Mouse (Mus musculus): ENCODE measurements around the gene Zdhhc3. TPM values are rescaled to one million over a fixed set of nuclear protein-coding genes. Genes with fewer than 3 reads are reported as not detected.

Gene Zdhhc3
- polyA plus RNA-seq, 1 experiment = 44.0 TPM

- no peak overlapping the region for H3K4me2 ChIP-seq (ENCODE audit: low read depth)
- H3K36me3 ChIP-seq (ENCODE audit: control insufficient read depth, insufficient read depth) = peaks cover 40% of the 10 kb centered on the region
- no peaks in the 10 kb centered on the region for H3K27me3 ChIP-seq (ENCODE audit: control insufficient read depth, insufficient read depth, insufficient read length)
- TF ChIP-seq MYOG (IDR thresholded peaks at IDR 0.05; ENCODE audit: control insufficient read depth in 1 of 3, insufficient read depth in 1 of 3, insufficient read length in 2 of 3, low read depth in 2 of 3) = no peak
- TF ChIP-seq POLR2A (IDR thresholded peaks at IDR 0.05; ENCODE audit: insufficient read length, low read depth) = no peak
- no peak for TF ChIP-seq REST (IDR thresholded peaks at IDR 0.05; ENCODE audit: insufficient read depth, insufficient read length)
- no peak for TF ChIP-seq TCF12 (IDR thresholded peaks at IDR 0.05; ENCODE audit: insufficient read depth, poor library complexity, severe bottlenecking)
- no peak for TF ChIP-seq TCF3 (IDR thresholded peaks at IDR 0.05; ENCODE audit: insufficient read length, low read depth)
- TF ChIP-seq POLR2AphosphoS2 (IDR thresholded peaks at IDR 0.05; ENCODE audit: insufficient read length, low read depth) = no peak
- no peak for TF ChIP-seq MAX (IDR thresholded peaks at IDR 0.05; ENCODE audit: low read depth)
- no peak for TF ChIP-seq SRF (IDR thresholded peaks at IDR 0.05; ENCODE audit: control insufficient read depth, insufficient read length, low read depth)
- TF ChIP-seq USF1 (IDR thresholded peaks at IDR 0.05; ENCODE audit: low read depth) = no peak
- no peak for TF ChIP-seq CEBPB (IDR thresholded peaks at IDR 0.05; ENCODE audit: insufficient read depth, poor library complexity, severe bottlenecking)
- no peak for TF ChIP-seq E2F4 (IDR thresholded peaks at IDR 0.05; ENCODE audit: insufficient read depth)
- TF ChIP-seq MYOD1 (IDR thresholded peaks at IDR 0.05; ENCODE audit: control insufficient read depth in 1 of 3, insufficient read length in 2 of 3, low read depth in 2 of 3) = no peak
- no peak overlapping the region for H3ac ChIP-seq (ENCODE audit: control insufficient read depth, insufficient read length)
- no peak overlapping the region for H3K4me3 ChIP-seq
- no peaks in the 10 kb centered on the region for H3K79me2 ChIP-seq (ENCODE audit: control insufficient read depth, insufficient read depth)
These were observed 10.0 kb upstream of the Zdhhc3 start for GRCm38 (mm10) chr9:123123017-123123416.

DNA sequence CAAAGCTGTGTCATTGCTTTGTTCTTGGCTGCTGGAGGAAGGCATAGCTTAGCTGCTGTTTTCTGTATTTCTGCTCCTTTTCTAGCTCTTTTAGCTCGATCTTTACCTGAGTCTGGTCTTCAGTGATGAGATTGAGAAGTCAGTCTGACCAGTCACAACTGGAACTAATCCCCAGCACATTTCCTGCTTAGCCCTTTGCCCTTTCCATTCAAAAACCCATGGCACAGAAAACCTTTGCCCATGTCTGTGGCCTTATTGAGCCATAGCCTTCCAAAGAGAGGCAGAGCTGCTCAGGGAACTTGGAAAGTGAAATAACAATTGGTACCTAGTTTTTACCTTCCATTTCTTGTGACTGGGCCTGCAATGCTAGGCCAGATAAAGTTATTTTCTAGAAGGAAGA is 2.6 kb upstream of the Zdhhc3 start:
- TF ChIP-seq POLR2AphosphoS2 (IDR thresholded peaks at IDR 0.05; ENCODE audit: insufficient read length, low read depth) = no peak
- no peak for TF ChIP-seq MYOD1 (IDR thresholded peaks at IDR 0.05; ENCODE audit: control insufficient read depth in 1 of 3, insufficient read length in 2 of 3, low read depth in 2 of 3)
- TF ChIP-seq USF1 (IDR thresholded peaks at IDR 0.05; ENCODE audit: low read depth) = no peak
- TF ChIP-seq TCF12 (IDR thresholded peaks at IDR 0.05; ENCODE audit: insufficient read depth, poor library complexity, severe bottlenecking) = no peak
- no peak for TF ChIP-seq MYOG (IDR thresholded peaks at IDR 0.05; ENCODE audit: control insufficient read depth in 1 of 3, insufficient read depth in 1 of 3, insufficient read length in 2 of 3, low read depth in 2 of 3)
- no peak overlapping the region for H3ac ChIP-seq (ENCODE audit: control insufficient read depth, insufficient read length)

GRCm38 (mm10) chr9:123113931-123114330 is 926 bp upstream of the Zdhhc3 start:
- Histone ChIP-seq H3K79me2 (ENCODE audit: control insufficient read depth, insufficient read depth) (peaks cover 71% of the 10 kb centered on the region), H3K36me3 (ENCODE audit: control insufficient read depth, insufficient read depth) (peaks cover 13% of the 10 kb centered on the region), H3K4me2 (ENCODE audit: low read depth) (peak overlapping the region; percentile 98), H3ac (ENCODE audit: control insufficient read depth, insufficient read length) (no peak overlapping the region), H3K27me3 (ENCODE audit: control insufficient read depth, insufficient read depth, insufficient read length) (no peaks in the 10 kb centered on the region), H3K4me3 (peak overlapping the region; percentile 82)
- no peak for TF ChIP-seq POLR2A (IDR thresholded peaks at IDR 0.05; ENCODE audit: insufficient read length, low read depth)
- TF ChIP-seq MAX (IDR thresholded peaks at IDR 0.05; ENCODE audit: low read depth) = no peak
- TF ChIP-seq POLR2AphosphoS2 (IDR thresholded peaks at IDR 0.05; ENCODE audit: insufficient read length, low read depth) = no peak
- TF ChIP-seq MYOG (IDR thresholded peaks at IDR 0.05; ENCODE audit: control insufficient read depth in 1 of 3, insufficient read depth in 1 of 3, insufficient read length in 2 of 3, low read depth in 2 of 3) = no peak
- TF ChIP-seq TCF3 (IDR thresholded peaks at IDR 0.05; ENCODE audit: insufficient read length, low read depth) = no peak

More for the DNA sequence above, 2.6 kb upstream of the Zdhhc3 start:
- Histone ChIP-seq H3K4me2 (ENCODE audit: low read depth) (no peak overlapping the region), H3K27me3 (ENCODE audit: control insufficient read depth, insufficient read depth, insufficient read length) (no peaks in the 10 kb centered on the region), H3K4me3 (no peak overlapping the region), H3K36me3 (ENCODE audit: control insufficient read depth, insufficient read depth) (peaks cover 20% of the 10 kb centered on the region), H3K79me2 (ENCODE audit: control insufficient read depth, insufficient read depth) (peaks cover 57% of the 10 kb centered on the region)

DNA sequence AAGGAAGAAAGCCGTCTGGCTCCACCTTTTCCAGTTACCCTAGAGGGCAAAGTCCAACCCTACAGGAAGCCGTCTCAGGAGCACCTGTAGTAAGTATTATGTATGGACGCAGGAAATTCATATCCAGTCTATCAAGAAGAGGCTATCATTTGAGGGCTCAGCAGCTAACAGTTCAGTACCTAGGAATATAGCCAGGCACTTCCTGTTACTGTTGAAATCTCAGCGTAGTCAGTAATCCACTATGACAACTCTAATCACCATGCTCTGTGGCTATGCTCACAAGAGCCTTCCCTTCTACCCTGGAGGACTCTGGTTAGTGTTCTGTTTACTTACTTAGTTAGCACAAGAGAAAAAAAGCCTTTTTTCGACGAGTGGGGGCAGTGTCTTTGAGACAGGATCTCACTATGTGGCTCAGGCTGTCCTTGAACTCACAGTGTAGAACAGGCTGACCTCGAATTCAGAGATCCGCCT is 1.2 kb downstream of the Zdhhc3 start:
- Histone ChIP-seq H3K27me3 (ENCODE audit: control insufficient read depth, insufficient read depth, insufficient read length) (no peaks in the 10 kb centered on the region), H3ac (ENCODE audit: control insufficient read depth, insufficient read length) (no peak overlapping the region), H3K36me3 (ENCODE audit: control insufficient read depth, insufficient read depth) (peaks cover 3% of the 10 kb centered on the region), H3K4me2 (ENCODE audit: low read depth) (peak overlapping the region; percentile 94), H3K79me2 (ENCODE audit: control insufficient read depth, insufficient read depth) (peaks cover 80% of the 10 kb centered on the region), H3K4me3 (peak overlapping the region; percentile 82)
- TF ChIP-seq CEBPB (IDR thresholded peaks at IDR 0.05; ENCODE audit: insufficient read depth, poor library complexity, severe bottlenecking) (no peak), TCF3 (IDR thresholded peaks at IDR 0.05; ENCODE audit: insufficient read length, low read depth) (no peak), POLR2A (IDR thresholded peaks at IDR 0.05; ENCODE audit: insufficient read length, low read depth) (no peak), E2F4 (IDR thresholded peaks at IDR 0.05; ENCODE audit: insufficient read depth) (no peak), POLR2AphosphoS2 (IDR thresholded peaks at IDR 0.05; ENCODE audit: insufficient read length, low read depth) (no peak), REST (IDR thresholded peaks at IDR 0.05; ENCODE audit: insufficient read depth, insufficient read length) (no peak), USF1 (IDR thresholded peaks at IDR 0.05; ENCODE audit: low read depth) (no peak), MYOG (IDR thresholded peaks at IDR 0.05; ENCODE audit: control insufficient read depth in 1 of 3, insufficient read depth in 1 of 3, insufficient read length in 2 of 3, low read depth in 2 of 3) (no peak), SRF (IDR thresholded peaks at IDR 0.05; ENCODE audit: control insufficient read depth, insufficient read length, low read depth) (no peak), TCF12 (IDR thresholded peaks at IDR 0.05; ENCODE audit: insufficient read depth, poor library complexity, severe bottlenecking) (no peak), MAX (IDR thresholded peaks at IDR 0.05; ENCODE audit: low read depth) (no peak)

- no peak overlapping the region for H3K4me3 ChIP-seq
- H3ac ChIP-seq (ENCODE audit: control insufficient read depth, insufficient read length) = no peak overlapping the region
- TF ChIP-seq MAX (IDR thresholded peaks at IDR 0.05; ENCODE audit: low read depth) (no peak), MYOG (IDR thresholded peaks at IDR 0.05; ENCODE audit: control insufficient read depth in 1 of 3, insufficient read depth in 1 of 3, insufficient read length in 2 of 3, low read depth in 2 of 3) (no peak), CEBPB (IDR thresholded peaks at IDR 0.05; ENCODE audit: insufficient read depth, poor library complexity, severe bottlenecking) (no peak), POLR2AphosphoS2 (IDR thresholded peaks at IDR 0.05; ENCODE audit: insufficient read length, low read depth) (no peak), REST (IDR thresholded peaks at IDR 0.05; ENCODE audit: insufficient read depth, insufficient read length) (no peak), MYOD1 (IDR thresholded peaks at IDR 0.05; ENCODE audit: control insufficient read depth in 1 of 3, insufficient read length in 2 of 3, low read depth in 2 of 3) (no peak), POLR2A (IDR thresholded peaks at IDR 0.05; ENCODE audit: insufficient read length, low read depth) (no peak), USF1 (IDR thresholded peaks at IDR 0.05; ENCODE audit: low read depth) (no peak), SRF (IDR thresholded peaks at IDR 0.05; ENCODE audit: control insufficient read depth, insufficient read length, low read depth) (no peak), TCF12 (IDR thresholded peaks at IDR 0.05; ENCODE audit: insufficient read depth, poor library complexity, severe bottlenecking) (no peak), E2F4 (IDR thresholded peaks at IDR 0.05; ENCODE audit: insufficient read depth) (no peak), TCF3 (IDR thresholded peaks at IDR 0.05; ENCODE audit: insufficient read length, low read depth) (no peak)
- H3K79me2 ChIP-seq (ENCODE audit: control insufficient read depth, insufficient read depth) = peaks cover 72% of the 10 kb centered on the region
- no peaks in the 10 kb centered on the region for H3K27me3 ChIP-seq (ENCODE audit: control insufficient read depth, insufficient read depth, insufficient read length)
- H3K36me3 ChIP-seq (ENCODE audit: control insufficient read depth, insufficient read depth) = no peaks in the 10 kb centered on the region
- H3K4me2 ChIP-seq (ENCODE audit: low read depth) = no peak overlapping the region
These were observed 3.8 kb downstream of the Zdhhc3 start for GRCm38 (mm10) chr9:123109188-123109587.

All from myocyte (in vitro differentiated cells).